29 mouse cellular contexts compared by ENCODE assay signal in genomic region chr12:65386005-65386645, GRCm38 (mm10).
DNase-seq lines count a peak whose midpoint lies in the region; ATAC-seq lines count a peak whose summit lies in the region.
"Had no signal": no experiment of that assay in that cellular context is flagged by ENCODE, and none has a peak within 500 bp of the region (broad histone marks: within the 10 kb centered on the region; RNA-seq: fewer than 3 reads in every experiment).

No protein-coding gene starts in this region.

- H3K4me3 ChIP-seq in heart, embryonic 10.5 days: no peak overlapping the region
- no peak overlapping the region for H3K4me3 ChIP-seq in heart, embryonic 14.5 days (ENCODE audit: control insufficient read depth in 1 of 2, insufficient read depth in 1 of 2, low read depth in 1 of 2, low read length in 2 of 2)
- H3K4me3 ChIP-seq: erythroblast, embryonic 14.5 days; hindbrain, embryonic 12.5 days; intestine, embryonic 15.5 days; limb, embryonic 10.5 days; limb, embryonic 15.5 days; liver, embryonic 13.5 days; midbrain, embryonic 10.5 days; midbrain, embryonic 15.5 days; neural tube, embryonic 15.5 days had no signal

- no peak overlapping the region for H3K4me2 ChIP-seq in heart, embryonic 14.5 days (ENCODE audit: low read length)
- H3K4me2 ChIP-seq: hindbrain, embryonic 12.5 days; intestine, embryonic 15.5 days; limb, embryonic 15.5 days; liver, embryonic 13.5 days; midbrain, embryonic 15.5 days; neural tube, embryonic 15.5 days had no signal

- 57% methylated on average over 2 of the region's 2 CpGs for WGBS in heart, embryonic 10.5 days
- WGBS in heart, embryonic 14.5 days: 52% methylated on average over 2 of the region's 2 CpGs

- ATAC-seq in heart, embryonic 14.5 days (ENCODE audit: insufficient number of reproducible peaks, insufficient read depth, low FRiP score, low read depth): peak; percentile 54; the same call in 1 of the 2 replicates
- ATAC-seq: CD4-positive, CD25-positive, alpha-beta regulatory T cell, adult 4 months; forebrain, postnatal 0 days; hindbrain, postnatal 0 days; lung, postnatal 0 days; midbrain, embryonic 15.5 days had no signal

- no peak overlapping the region for H3K9ac ChIP-seq in heart, embryonic 14.5 days (ENCODE audit: low read length)
- H3K9ac ChIP-seq: forebrain, postnatal 0 days; hindbrain, embryonic 12.5 days; intestine, embryonic 15.5 days; limb, embryonic 15.5 days; liver, embryonic 13.5 days; midbrain, embryonic 15.5 days; neural tube, embryonic 15.5 days had no signal

- intact Hi-C loops in heart, postnatal 14 days (cut with DNase I): no loop called here

- no peaks in the 10 kb centered on the region for H3K9me3 ChIP-seq in heart, embryonic 10.5 days
- no peaks in the 10 kb centered on the region for H3K9me3 ChIP-seq in heart, embryonic 14.5 days (ENCODE audit: control insufficient read depth, low read length)
- H3K9me3 ChIP-seq: hindbrain, embryonic 12.5 days; intestine, embryonic 15.5 days; limb, embryonic 10.5 days; limb, embryonic 15.5 days; liver, embryonic 13.5 days; midbrain, embryonic 15.5 days; neural tube, embryonic 15.5 days had no signal

- H3K27me3 ChIP-seq in heart, embryonic 10.5 days (ENCODE audit: insufficient read depth, poor library complexity, severe bottlenecking): no peaks in the 10 kb centered on the region
- H3K27me3 ChIP-seq in heart, embryonic 14.5 days (ENCODE audit: control insufficient read depth, insufficient read depth, low read length): no peaks in the 10 kb centered on the region
- H3K27me3 ChIP-seq: hindbrain, embryonic 12.5 days; intestine, embryonic 15.5 days; limb, embryonic 15.5 days; liver, embryonic 13.5 days; midbrain, embryonic 15.5 days; neural tube, embryonic 15.5 days had no signal

- peak; percentile 58 to 66 for DNase-seq in heart, adult 18-20 months
- DNase-seq in heart, embryonic 10.5 days (ENCODE audit: low spot score): no peak
- peak; percentile 29 to 69 for DNase-seq in heart, postnatal 14 days
- DNase-seq in kidney, postnatal 10 days: no peak
- DNase-seq in B cell, adult 2 months: no peak
- DNase-seq in gastrocnemius, postnatal 4 days (ENCODE audit: low spot score in 2 of 2): no peak
- DNase-seq: adrenal gland, postnatal 25 days; cerebellum, adult 11-12 months; cerebellum, postnatal 10 days; forebrain, postnatal 0 days; kidney, adult 2 months; kidney, postnatal 4 days; liver, embryonic 13.5 days; lung, adult 18-20 months; retina, postnatal 1 day; right cerebral cortex, postnatal 25 days; thymus, postnatal 25 days had no signal

- H3K27ac ChIP-seq in heart, embryonic 10.5 days: no peak overlapping the region
- H3K27ac ChIP-seq in heart, embryonic 14.5 days (replicated peaks in 1 of 2; ENCODE audit: control insufficient read depth in 1 of 2, insufficient read depth in 1 of 2, low read depth in 2 of 2, low read length in 2 of 2): 0 out of 4 replicates have a peak overlapping the region, but pooled peaks of 1 of the 2 experiments have one; percentile 30
- H3K27ac ChIP-seq: hindbrain, embryonic 12.5 days; hindbrain, postnatal 0 days; intestine, embryonic 15.5 days; limb, embryonic 10.5 days; limb, embryonic 15.5 days; liver, embryonic 13.5 days; midbrain, embryonic 10.5 days; midbrain, embryonic 15.5 days; neural tube, embryonic 15.5 days had no signal

- no peaks in the 10 kb centered on the region for H3K36me3 ChIP-seq in heart, embryonic 10.5 days
- H3K36me3 ChIP-seq in heart, embryonic 14.5 days (ENCODE audit: control insufficient read depth, insufficient read depth, low read length): no peaks in the 10 kb centered on the region
- H3K36me3 ChIP-seq: hindbrain, embryonic 12.5 days; intestine, embryonic 15.5 days; limb, embryonic 10.5 days; limb, embryonic 15.5 days; liver, embryonic 13.5 days; midbrain, embryonic 10.5 days; midbrain, embryonic 15.5 days; neural tube, embryonic 15.5 days had no signal

- 0 out of 2 replicates have a peak, but pooled peaks cover 6% of the 10 kb centered on the region for H3K4me1 ChIP-seq in heart, embryonic 10.5 days
- peaks cover 4 to 10% of the 10 kb centered on the region in 2 experiments; a peak in 2 of 4 replicates for H3K4me1 ChIP-seq in heart, embryonic 14.5 days (ENCODE audit: control insufficient read depth in 2 of 2, insufficient read depth in 2 of 2, low read length in 2 of 2)
- H3K4me1 ChIP-seq: intestine, embryonic 15.5 days; limb, embryonic 15.5 days; liver, embryonic 13.5 days; midbrain, embryonic 15.5 days; neural tube, embryonic 15.5 days had no signal

Comparison
In these comparisons a context has a peak if more than half of its experiments do, and no peak if none do; other contexts are left out.
1. DNase-seq: peak in heart, adult 18-20 months (2 of 2) and heart, postnatal 14 days (2 of 2); none in heart, embryonic 10.5 days (single experiment), kidney, postnatal 10 days (single experiment), B cell, adult 2 months (0 of 2) and gastrocnemius, postnatal 4 days (0 of 2).